Mouse (Mus musculus): ENCODE data around the gene Washc2.

Washc2 gene

DNA sequence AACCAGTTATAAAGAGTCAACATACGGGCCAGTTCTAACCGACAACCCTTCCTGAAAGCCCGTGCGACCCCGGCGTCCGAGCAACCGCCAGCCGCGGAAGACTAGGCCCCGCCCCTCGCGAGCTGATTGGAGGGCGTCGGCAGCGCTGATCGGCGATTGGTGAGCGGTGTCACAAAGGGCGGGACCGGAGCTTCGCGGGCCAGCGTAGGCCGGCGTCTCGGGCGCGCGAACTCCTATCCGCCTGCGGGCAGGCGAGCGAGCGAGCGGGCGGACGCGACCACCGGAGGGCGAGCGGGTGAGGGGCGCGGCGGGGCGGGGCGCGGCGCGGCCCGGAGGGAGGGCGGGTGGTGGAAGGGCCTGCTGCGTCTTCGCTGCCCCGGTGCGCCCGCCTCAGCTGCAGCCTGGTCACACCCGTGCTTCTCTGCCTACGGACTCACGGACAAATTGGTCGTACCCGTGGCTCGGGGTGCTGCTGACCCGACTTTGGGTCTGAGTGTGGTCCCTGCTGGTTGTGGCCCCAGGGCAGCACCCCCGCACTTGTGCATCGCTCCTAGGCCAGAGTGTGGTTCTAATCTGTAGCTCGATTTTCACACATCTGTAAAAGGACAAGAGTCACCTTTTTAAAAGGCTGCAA, 56.3 kb downstream of the Washc2 start, which contains the start of gene Zfand4:
Zfand4 (plus strand) TSS at position 205 of the 634 bp plus-strand sequence.
- peak; percentile 83 to 90 for DNase-seq

DNA sequence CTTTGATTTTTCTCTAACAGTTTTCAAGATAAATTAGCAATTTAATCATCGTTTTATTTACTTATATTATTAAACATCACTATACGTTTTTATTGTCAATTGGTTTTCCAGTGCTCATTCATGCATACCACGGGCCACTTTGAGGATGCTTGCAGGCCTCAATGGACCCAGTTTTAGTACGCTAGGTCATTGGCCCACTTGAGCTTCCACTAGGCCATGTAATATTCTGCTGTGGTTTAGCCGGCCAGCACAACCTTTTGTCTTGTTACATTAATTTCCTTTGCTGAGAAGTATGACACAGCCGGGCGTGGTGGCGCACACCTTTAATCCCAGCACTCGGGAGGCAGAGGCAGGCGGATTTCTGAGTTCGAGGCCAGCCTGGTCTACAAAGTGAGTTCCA, 57.0 kb downstream of the Washc2 start:
- DNase-seq = no peak

DNA sequence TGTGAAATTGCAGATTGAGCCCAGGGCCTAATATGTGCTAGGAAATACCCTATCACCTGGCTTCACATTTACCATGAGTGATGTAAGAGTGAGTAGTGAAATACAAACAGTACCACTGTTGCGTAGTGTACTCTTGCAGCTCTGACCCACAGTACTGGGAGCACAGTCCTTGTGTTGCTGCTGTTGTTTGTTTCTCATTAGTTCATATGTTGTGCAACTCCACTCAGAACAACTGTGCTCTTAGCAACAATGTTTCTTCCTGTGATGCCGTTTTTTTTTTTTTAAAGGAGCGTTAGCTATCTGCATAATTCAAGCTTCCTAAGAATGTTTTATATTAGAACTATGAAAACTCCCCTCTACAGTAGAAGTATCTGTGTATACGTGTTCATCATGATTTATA, 57.8 kb downstream of the Washc2 start:
- DNase-seq = no peak

DNA sequence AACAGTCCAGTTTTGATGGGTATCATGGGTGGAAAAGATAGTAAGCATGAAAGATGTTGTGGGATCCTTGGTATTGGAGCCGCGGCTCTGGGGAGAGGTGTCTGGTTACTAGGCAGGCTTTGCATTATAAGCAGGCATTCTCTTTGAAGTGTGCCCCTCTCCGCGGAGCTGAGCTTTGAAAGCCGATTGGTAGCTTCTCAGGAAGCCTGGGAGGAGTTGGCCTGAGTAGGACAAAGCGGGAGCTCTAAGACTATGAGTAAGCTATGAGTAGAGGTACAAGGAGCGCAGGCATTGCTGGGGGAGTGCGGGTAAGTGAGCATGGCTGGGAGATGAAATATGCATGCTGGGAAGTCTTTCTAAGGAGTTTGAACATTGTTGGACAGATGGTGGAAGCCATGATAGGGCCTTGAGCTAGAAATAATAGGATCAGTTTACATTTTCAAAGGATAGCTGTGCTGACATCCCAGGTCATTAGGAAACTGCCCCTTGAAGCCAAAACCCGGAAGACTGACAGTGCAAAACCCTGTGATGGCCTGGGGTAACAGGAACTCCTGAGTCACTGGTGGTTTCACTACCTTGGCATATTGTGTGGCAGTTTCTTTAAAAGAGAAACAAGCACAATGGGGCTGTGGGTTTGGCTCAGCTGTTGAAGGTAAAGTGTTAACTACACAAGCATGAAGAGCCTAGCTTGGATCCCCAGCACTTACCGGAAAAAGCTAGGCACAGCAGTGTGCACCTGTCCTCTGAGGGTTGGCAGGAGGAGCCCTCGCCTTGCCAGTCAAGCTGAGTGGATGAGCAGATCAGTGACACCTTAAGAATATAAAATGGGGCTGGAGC, 58.7 kb downstream of the Washc2 start:
- DNase-seq = no peak

DNA sequence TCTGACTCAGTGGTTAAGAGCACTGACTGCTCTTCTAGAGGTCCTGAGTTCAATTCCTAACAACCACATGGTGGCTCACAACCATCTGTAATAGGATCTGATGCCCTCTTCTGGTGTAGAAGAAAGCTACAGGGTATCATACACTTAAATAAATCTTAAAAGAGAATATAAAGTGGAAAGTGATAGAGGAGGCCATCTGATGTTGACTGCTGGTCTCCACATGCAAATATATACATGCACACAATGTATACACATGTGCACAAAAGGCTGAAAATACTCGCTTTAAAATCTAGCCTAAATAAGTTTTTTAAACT, 59.2 kb downstream of the Washc2 start:
- DNase-seq = no peak

DNA sequence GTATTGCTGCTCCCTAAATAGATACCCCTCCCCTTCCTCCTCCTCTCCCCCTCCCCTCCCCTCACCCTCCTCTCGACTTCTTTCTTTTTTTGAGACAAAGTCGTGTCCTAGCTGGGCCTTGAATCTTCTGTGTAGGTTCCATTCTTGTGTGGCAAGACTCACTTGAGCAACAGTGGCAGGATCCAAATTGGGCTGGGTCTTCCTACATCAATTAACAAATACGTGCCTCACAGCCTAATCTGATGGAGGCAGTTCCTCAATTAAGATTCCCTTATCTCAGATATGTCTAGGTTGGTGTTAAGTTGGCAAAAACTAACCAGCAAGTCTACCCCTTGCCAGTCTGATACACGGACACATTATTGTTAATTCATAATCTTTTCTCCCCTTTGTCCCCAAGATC, 67.9 kb downstream of the Washc2 start:
- DNase-seq = no peak

- DNase-seq = no peak
Observed at GRCm38 (mm10) chr6:116278679-116279317, 71.0 kb downstream of the Washc2 start.

- DNase-seq = no peak
Observed at GRCm38 (mm10) chr6:116281014-116281413, 73.2 kb downstream of the Washc2 start.

DNA sequence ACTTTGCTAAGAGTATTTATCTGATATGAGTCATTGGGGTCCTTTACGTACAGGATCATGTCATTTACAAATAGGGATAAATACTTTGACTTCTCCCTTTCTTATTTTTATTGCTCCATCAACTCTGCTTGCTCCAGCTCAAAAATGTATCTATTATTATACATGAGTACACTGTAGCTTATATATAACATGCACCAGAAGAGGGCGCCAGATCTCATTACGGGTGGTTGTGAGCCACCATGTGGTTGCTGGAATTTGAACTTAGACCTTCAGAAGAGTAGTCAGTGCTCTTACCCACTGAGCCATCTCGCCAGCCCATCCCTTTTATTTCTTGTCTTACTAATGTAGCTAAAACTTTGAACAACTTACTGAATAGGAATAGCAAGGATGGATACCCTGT, 74.7 kb downstream of the Washc2 start:
- DNase-seq = peak in 1 of 2 experiments; percentile 43

DNA sequence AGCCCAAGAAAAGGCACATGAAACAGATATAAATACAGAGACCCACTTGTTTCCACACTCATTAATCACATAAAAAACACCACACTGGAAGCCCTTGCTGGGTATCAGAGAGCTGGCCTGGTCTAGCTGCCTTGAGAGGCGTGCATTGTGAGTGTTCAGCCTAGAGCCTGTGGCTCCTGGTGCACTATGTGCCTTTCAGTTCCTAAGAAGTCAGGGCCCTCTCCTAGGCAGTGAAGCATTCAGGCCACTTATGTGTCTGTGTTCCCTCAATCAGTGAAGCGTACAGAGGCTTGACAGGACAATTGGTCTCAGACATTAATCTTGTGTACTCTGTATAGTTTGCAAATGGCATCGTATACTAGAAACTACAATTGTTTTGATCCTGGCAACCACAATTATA, 75.4 kb downstream of the Washc2 start:
- DNase-seq = no peak

DNA sequence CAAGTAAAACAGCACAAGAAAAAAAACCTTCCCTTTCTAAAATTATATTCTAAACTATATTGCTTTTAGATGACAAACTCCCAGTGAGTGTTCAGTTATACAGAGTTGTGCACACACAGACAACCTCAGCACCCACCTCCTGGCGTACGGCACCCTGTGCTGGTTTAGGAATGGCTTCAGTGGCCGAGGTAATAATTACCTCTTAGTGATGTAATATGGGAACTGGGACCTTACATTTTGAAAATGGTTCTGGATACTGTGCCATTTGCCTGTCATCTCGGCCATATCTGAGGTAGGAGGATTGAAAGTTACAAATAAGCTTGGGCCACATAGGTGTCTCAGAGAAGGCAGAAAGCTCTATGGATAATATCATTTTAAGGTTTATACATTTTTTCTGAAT, 78.5 kb downstream of the Washc2 start:
- peak in 1 of 2 experiments; percentile 14 for DNase-seq

DNA sequence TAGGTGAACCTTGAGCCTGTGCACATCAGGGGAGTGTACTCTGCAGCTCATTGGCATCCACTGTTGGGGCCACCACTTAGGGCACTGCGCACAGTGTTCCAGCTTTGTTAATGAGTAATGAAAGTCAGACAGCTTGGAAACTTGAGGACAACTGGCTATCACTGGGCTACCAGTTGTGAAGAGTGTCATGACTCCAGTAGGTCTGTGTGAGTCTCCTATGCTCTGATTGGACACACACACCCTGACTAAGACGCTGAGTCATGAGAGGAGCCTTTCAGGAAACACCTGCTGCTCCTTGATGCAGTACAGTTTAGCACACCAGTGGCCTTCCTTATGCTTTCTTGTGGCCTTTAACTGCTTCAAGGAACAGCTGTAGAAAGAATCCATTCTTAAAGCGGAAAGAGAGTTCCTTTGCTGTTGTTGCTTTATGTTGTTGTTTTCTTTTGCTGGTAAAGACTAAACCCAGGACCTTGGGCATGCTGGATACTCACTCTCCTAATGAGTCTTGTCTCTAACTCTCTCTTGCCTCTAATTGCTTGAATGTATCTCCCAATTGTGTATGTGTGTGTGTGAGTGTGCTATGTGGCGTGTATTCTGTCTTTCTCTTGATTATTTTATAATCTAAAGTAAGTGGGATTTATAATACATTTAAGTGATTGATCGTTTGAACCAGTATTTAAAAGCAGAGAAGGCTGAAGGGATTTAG, 79.2 kb downstream of the Washc2 start:
- DNase-seq = peak; percentile 74 to 84

DNA sequence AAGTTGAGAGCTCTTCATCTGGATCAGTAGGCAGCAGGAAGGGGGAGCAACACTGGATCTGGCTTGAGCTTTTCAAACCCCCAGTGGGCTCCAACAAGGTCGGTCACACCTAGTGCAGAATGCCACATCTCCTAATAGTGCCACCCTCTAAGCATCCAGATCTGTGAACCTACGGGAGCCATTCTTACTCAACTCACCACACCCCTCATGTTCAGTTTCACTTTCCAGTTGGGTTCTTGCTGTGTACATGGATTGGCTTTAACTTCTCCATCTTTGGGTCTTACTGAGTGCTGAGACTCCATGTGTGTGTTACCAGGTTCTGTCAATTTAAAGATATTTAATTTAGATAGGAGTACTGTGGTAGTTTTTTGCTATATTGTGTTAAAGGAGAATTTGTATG, 103.6 kb downstream of the Washc2 start:
- no peak for DNase-seq

Measured in kidney, adult 8-10 months (tissue).